Mouse (Mus musculus): Measurements from ENCODE around the gene Gnptg. TPM values are rescaled to one million over a fixed set of nuclear protein-coding genes. Genes with fewer than 3 reads are reported as not detected.

Gnptg gene
- total and polyA plus RNA-seq, 3 experiments, result 8.7 to 10.8 TPM; not detected in 1

DNA sequence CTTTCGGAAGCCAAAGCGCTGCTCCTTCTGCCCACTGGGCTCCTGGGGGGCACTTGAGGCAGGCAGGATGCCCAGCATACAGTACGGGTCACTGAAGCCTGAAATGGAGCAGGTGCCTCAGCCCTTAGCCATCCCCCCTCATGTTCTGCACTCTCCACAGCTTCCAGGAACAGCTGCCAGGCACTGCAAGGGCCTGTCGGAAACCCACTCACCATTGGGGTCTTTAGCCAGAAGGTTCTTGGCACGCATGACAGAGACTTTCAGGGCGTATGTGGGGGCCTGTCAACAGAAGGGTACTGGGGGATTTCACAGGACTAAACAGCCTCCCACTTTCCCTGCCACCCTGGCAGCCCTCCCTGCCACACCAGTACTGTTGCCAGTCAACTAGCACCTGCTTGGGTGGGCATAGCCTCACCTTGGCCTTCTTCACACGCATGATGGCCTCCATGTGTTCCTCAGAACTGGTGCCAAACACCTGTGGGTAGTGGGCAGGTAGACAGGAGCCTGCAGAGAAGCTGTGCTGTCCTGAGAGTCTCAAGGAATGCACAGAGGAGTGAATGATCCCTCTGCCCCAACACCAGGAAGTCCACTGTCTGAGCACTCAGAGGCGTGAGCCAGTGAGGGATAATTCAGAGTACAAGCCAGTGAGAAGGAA is 10.4 kb upstream of the Gnptg start:
- H3K9me3 ChIP-seq (replicated peaks; ENCODE audit: insufficient read depth, low read length), result no peaks in the 10 kb centered on the region
- H3K27me3 ChIP-seq (ENCODE audit: control insufficient read depth in 1 of 2, insufficient read depth in 2 of 2, low read length in 2 of 2), result no peaks in the 10 kb centered on the region
- no peak for TF ChIP-seq TAL1 (IDR thresholded peaks at IDR 0.05; ENCODE audit: low read length)
- TF ChIP-seq POLR2AphosphoS5 (IDR thresholded peaks at IDR 0.05; ENCODE audit: borderline replicate concordance, low read depth, low read length), result no peak
- no peak for TF ChIP-seq UBTF (IDR thresholded peaks at IDR 0.05; ENCODE audit: borderline replicate concordance, insufficient read depth, low read depth, low read length)
- no peak for TF ChIP-seq POLR2AphosphoS2 (IDR thresholded peaks at IDR 0.05; ENCODE audit: low read length)
- TF ChIP-seq MXI1 (IDR thresholded peaks at IDR 0.05; ENCODE audit: low read depth, low read length), result no peak
- no peak for TF ChIP-seq MAZ (IDR thresholded peaks at IDR 0.05; ENCODE audit: low read depth, low read length)
- TF ChIP-seq ZC3H11A (IDR thresholded peaks at IDR 0.05; ENCODE audit: low read depth, low read length), result no peak
- no peak for TF ChIP-seq NRF1 (IDR thresholded peaks at IDR 0.05; ENCODE audit: insufficient read depth, low read depth, low read length, poor library complexity, severe bottlenecking)
- TF ChIP-seq POLR2A (IDR thresholded peaks at IDR 0.05; ENCODE audit: control insufficient read depth in 1 of 2, insufficient read depth in 1 of 2, low read depth in 1 of 2, low read length in 2 of 2, poor library complexity in 1 of 2), result no peak
- TF ChIP-seq USF1 (IDR thresholded peaks at IDR 0.05; ENCODE audit: low read depth, low read length), result no peak
- no peak for TF ChIP-seq CHD1 (IDR thresholded peaks at IDR 0.05; ENCODE audit: low read depth, low read length)
- TF ChIP-seq TBP (IDR thresholded peaks at IDR 0.05; ENCODE audit: low read depth, low read length), result no peak
- TF ChIP-seq MYB (IDR thresholded peaks at IDR 0.05; ENCODE audit: low read depth, low read length), result no peak
- TF ChIP-seq MYC (IDR thresholded peaks at IDR 0.05; ENCODE audit: low read depth, low read length), result no peak

DNA sequence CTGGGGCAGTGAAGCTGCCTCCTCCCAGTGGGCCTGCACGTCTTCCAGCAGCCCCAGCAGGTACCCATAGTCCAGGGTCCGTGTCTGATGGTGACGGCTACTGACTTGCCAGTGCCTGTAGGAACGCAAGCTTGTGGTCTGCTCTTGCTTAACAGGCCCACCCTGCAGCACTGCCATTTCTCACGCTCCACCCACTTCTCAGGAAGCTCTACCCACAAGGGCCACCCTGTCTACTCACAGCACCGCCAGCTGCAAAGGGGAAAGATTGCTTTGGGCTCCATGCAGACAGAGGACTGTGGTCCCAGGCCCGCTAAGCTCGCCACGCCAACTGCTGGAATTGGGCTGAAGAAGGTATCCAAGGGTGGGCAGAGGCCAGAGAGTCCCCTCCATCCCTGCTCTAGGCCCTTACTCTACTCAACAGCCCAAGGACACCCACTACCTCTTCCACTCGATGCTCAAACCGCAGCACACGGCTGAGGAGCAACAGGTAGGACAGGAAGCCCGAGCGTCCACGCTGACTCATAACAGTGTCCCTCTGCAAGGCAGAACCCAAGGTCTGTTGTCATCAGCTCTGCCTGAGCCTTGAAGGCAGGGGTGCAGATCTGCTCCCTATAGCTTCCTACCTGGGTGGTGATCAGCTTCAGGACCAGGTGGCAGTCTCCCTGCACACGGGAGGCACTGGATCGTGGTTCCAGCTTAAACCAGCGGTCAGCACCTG is 8.3 kb upstream of the Gnptg start:
- Histone ChIP-seq H3K4me1 (ENCODE audit: control insufficient read depth in 1 of 2, insufficient read depth in 2 of 2, low read length in 2 of 2) (no peaks in the 10 kb centered on the region), H3K4me3 (ENCODE audit: control insufficient read depth in 1 of 2, insufficient read depth in 1 of 2, low read depth in 2 of 2, low read length in 2 of 2) (no peak overlapping the region), H3K27ac (ENCODE audit: control insufficient read depth, low read depth, low read length) (no peak overlapping the region), H3K36me3 (ENCODE audit: control insufficient read depth in 1 of 2, insufficient read depth in 2 of 2, low read length in 2 of 2) (no peaks in the 10 kb centered on the region), H3K9ac (ENCODE audit: control insufficient read depth, low read depth, low read length, poor library complexity, severe bottlenecking) (no peak overlapping the region), H3K9me3 (replicated peaks; ENCODE audit: insufficient read depth, low read length) (no peaks in the 10 kb centered on the region), H3K79me2 (ENCODE audit: control insufficient read depth, insufficient read depth, low read length, poor library complexity) (no peaks in the 10 kb centered on the region), H3K27me3 (ENCODE audit: control insufficient read depth in 1 of 2, insufficient read depth in 2 of 2, low read length in 2 of 2) (no peaks in the 10 kb centered on the region)
- TF ChIP-seq TCF12 (IDR thresholded peaks at IDR 0.05; ENCODE audit: low read depth, low read length) (no peak), MXI1 (IDR thresholded peaks at IDR 0.05; ENCODE audit: low read depth, low read length) (no peak), E2F4 (IDR thresholded peaks at IDR 0.05; ENCODE audit: borderline replicate concordance, low read depth, low read length) (no peak), POLR2AphosphoS2 (IDR thresholded peaks at IDR 0.05; ENCODE audit: low read length) (no peak)
- DNase-seq (ENCODE audit: low read depth, low spot score), result no peak

More for the DNA sequence above, 10.4 kb upstream of the Gnptg start:
- H3K9ac ChIP-seq (ENCODE audit: control insufficient read depth, low read depth, low read length, poor library complexity, severe bottlenecking), result no peak overlapping the region
- no peaks in the 10 kb centered on the region for H3K36me3 ChIP-seq (ENCODE audit: control insufficient read depth in 1 of 2, insufficient read depth in 2 of 2, low read length in 2 of 2)
- H3K4me3 ChIP-seq (ENCODE audit: control insufficient read depth in 1 of 2, insufficient read depth in 1 of 2, low read depth in 2 of 2, low read length in 2 of 2), result no peak overlapping the region
- no peak for DNase-seq (ENCODE audit: low read depth, low spot score)
- H3K79me2 ChIP-seq (ENCODE audit: control insufficient read depth, insufficient read depth, low read length, poor library complexity), result no peaks in the 10 kb centered on the region
- no peak overlapping the region for H3K27ac ChIP-seq (ENCODE audit: control insufficient read depth, low read depth, low read length)
- H3K4me1 ChIP-seq (ENCODE audit: control insufficient read depth in 1 of 2, insufficient read depth in 2 of 2, low read length in 2 of 2), result no peaks in the 10 kb centered on the region
